Mouse (Mus musculus): ENCODE results near the gene Bcl10.
"Not testable (repeated sequence)": the region's sequence is repeated elsewhere in the genome, so short reads cannot be mapped to it uniquely, and the experiment has no call there.

Gene Bcl10

GRCm38 (mm10) chr3:145913263-145913662 is 9.3 kb upstream of the Bcl10 start:
- no peak for DNase-seq (ENCODE audit: low read depth in 2 of 2, low spot score in 2 of 2)

GRCm38 (mm10) chr3:145913942-145914341 is 8.7 kb upstream of the Bcl10 start:
- DNase-seq (ENCODE audit: low read depth in 2 of 2, low spot score in 2 of 2) = not testable (repeated sequence)

- DNase-seq (ENCODE audit: low read depth in 2 of 2, low spot score in 2 of 2) = no peak
Measured at GRCm38 (mm10) chr3:145916374-145916773, 6.2 kb upstream of the Bcl10 start.

DNA sequence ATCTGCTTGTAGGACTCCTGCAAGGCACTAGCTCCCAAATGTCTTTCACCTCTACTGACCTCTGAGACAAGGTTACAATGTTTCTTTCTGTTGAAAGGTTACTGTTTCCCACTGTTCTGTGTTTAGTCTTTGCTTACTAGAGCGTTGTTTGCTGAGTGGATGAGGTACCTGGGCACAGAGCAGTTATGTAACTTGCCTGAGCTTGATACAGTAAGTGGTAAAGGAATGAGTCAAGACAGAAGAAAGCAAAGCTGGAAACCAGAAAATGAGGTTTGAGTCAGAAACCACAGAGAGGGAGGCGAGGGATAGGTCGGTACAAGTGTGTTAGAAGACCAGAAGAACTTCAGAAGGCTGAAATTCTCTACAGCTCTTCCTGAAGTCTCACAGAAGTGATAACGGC is 5.8 kb upstream of the Bcl10 start:
- DNase-seq (ENCODE audit: low read depth in 2 of 2, low spot score in 2 of 2) = peak in 1 of 2 experiments; percentile 14

- no peak for DNase-seq (ENCODE audit: low read depth in 2 of 2, low spot score in 2 of 2)
Measured at GRCm38 (mm10) chr3:145922971-145923370, 367 bp downstream of the Bcl10 start.

- DNase-seq (ENCODE audit: low read depth in 2 of 2, low spot score in 2 of 2) = peak; percentile 98
Measured at GRCm38 (mm10) chr3:145923874-145924577, 1.4 kb downstream of the Bcl10 start.

- DNase-seq (ENCODE audit: low read depth in 2 of 2, low spot score in 2 of 2) = peak; percentile 50 to 52
Measured at GRCm38 (mm10) chr3:145924649-145925337, 2.2 kb downstream of the Bcl10 start.

GRCm38 (mm10) chr3:145925506-145925905 is 2.9 kb downstream of the Bcl10 start:
- no peak for DNase-seq (ENCODE audit: low read depth in 2 of 2, low spot score in 2 of 2)

DNA sequence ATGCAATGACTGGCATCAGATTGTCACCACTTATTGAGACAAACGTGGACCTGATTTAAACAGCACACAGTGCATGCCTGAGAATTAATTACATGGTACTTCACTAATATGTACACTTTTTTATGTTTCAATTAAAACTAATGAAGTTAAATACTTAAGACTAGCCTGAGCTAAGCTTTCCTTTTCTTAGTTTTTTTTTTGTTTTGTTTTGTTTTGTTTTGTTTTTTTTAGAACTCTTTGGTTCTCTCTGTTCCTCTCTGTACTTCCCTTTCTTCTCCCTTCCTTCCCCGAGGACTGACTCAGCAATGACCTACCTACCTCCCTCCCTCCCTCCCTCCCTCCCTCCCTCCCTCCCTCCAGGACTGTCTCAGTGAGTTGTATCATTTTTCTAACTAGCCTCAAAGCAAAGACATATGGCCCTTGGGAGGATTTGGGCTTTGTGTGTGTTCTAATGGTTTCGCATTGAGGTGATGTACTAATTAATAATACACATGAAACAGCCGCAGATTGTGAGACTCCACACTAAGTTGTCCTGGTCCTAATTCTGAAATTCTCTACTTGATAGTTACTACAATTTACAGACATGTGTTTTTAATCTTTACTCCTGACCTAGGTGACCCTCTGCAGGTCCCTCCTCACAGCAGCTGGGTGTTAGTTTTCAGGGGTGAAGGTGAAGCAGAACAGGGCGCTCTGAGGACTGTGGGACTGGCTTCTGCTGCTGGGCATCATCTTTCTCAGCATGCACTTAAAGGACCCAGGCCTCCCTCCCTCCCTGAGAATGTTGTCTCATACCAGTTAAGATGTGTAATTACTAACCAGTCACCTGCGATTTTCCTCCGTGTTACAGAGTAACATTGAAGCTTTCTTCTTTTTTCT is 7.2 kb downstream of the Bcl10 start:
- DNase-seq (ENCODE audit: low read depth in 2 of 2, low spot score in 2 of 2) = no peak

- peak in 1 of 2 experiments; percentile 22 for DNase-seq (ENCODE audit: low read depth in 2 of 2, low spot score in 2 of 2)
Measured at GRCm38 (mm10) chr3:145933845-145934244, 11.2 kb downstream of the Bcl10 start.

- DNase-seq (ENCODE audit: low read depth in 2 of 2, low spot score in 2 of 2) = peak; percentile 92 to 93
Measured at GRCm38 (mm10) chr3:145937505-145938404, 15.2 kb downstream of the Bcl10 start, which contains the start of gene 2410004B18Rik. Gene 2410004B18Rik (plus strand): TSS chr3:145938014.

- DNase-seq (ENCODE audit: low read depth in 2 of 2, low spot score in 2 of 2) = no peak
Measured at GRCm38 (mm10) chr3:145938405-145939349, 16.1 kb downstream of the Bcl10 start.

DNA sequence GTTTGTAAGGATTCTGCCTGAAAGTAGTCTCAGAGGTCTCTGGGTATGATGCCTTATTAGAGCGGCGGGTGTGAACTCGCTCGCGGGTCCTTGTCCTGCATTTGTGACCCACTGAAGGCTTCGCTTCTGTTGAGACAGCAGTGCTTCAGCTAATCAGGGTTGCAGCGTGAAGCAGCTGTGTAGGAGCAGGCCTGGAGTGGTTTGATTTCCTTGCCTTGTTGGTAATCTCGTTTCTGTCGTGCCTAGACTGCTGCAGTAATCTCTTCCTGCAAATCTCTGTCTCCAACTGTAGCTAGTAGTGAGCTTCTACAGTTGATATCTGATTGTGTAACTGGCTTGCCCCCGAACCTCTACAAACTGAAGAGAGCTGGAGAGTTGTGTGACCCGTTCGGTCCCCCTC is 16.8 kb downstream of the Bcl10 start:
- no peak for DNase-seq (ENCODE audit: low read depth in 2 of 2, low spot score in 2 of 2)

GRCm38 (mm10) chr3:145939971-145940370 is 17.4 kb downstream of the Bcl10 start:
- DNase-seq (ENCODE audit: low read depth in 2 of 2, low spot score in 2 of 2) = no peak

- DNase-seq (ENCODE audit: low read depth in 2 of 2, low spot score in 2 of 2) = peak; percentile 70 to 78
Measured at GRCm38 (mm10) chr3:145941971-145942370, 19.4 kb downstream of the Bcl10 start.

- DNase-seq (ENCODE audit: low read depth in 2 of 2, low spot score in 2 of 2) = no peak
Measured at GRCm38 (mm10) chr3:145944348-145944747, 21.7 kb downstream of the Bcl10 start.

DNA sequence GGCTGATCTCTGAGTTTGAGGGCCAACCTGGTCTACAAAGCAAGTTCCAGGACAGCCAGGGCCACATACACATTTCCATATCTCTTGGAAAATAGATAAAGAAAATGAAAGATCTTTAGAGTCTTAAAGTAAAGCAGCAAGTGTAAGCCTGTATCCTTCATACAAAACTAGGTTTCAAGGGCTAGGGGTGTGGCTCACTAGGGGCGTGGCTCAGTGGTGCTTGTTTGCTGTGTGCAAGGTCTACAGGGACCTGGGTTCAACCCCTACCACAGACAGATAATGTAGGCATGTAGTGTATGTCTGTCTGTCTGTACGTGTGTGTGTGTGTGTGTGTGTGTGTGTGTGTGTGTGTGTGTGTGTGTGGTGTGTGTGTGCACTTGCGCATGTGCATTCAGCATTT is 23.3 kb downstream of the Bcl10 start:
- no peak for DNase-seq (ENCODE audit: low read depth in 2 of 2, low spot score in 2 of 2)

DNA sequence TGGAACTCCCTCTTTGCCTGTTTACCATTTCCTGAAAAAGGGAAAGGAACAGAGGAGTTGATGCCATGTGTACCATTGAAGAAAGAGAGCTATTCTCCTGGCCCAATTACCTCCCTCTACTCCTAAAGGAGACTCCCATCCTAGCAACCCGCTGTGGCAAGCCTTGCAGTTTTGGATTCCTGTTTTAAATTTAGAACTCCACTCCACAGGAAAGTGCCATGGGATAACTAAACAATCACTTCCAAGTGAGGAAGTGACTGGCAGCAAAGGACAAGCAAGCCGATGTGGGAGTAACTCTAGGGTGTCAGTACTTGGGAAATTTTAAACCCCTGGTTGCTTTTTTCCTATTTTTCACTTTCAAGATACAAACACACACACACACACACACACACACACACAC is 24.1 kb downstream of the Bcl10 start:
- no peak for DNase-seq (ENCODE audit: low read depth in 2 of 2, low spot score in 2 of 2)

DNA sequence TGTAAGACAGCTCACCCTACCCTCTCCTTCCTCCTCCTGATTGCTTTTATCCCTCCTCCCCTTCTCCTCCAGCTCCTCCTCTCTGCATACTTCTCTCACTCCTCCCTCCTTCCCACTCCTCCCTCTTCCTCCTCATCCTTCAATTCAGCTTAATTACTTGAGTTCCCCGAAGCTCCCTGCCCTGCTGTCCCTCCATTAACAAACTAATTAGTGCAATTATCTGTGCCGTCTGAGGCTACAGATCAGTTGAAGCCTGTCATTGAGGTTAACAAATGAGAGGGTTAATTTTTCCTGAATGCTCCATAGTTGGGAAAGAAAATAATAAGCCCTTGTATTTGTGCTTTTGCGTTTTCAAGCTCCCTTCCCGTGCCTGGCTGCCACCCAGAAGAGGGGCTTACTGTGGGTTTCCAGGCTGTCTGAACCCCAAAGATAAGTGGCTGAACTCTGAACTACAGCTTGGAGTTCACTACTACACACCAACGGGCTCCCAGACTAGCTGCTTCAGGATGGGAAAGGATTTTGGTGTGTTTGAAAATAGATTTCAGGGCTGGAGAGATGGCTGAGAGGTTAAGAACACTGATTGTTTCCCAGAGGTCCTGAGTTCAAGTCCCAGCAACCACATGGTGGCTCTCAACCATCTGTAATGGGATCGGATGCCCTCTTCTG is 25.1 kb downstream of the Bcl10 start:
- DNase-seq (ENCODE audit: low read depth in 2 of 2, low spot score in 2 of 2) = no peak

Data from CD8-positive naive resting alpha-beta T cell, adult 2 months (primary cell).